Mouse (Mus musculus) kidney, adult 2 months (tissue): Measurements from ENCODE around the gene Ccdc85c. TPM values are rescaled to one million over a fixed set of nuclear protein-coding genes. Genes with fewer than 3 reads are reported as not detected.
A peak's percentile ranks its signal among the peaks of the same experiment; 100 is the strongest.

ENCODE experiments used
- DNase-seq: peaks from one replicate; pipeline ENCODE4 v3.0.0; 2021
- H3K27ac ChIP-seq: fragments of 200-500 bp; 2 replicates; pipeline ENCODE4 v1.5.1; 2012; ENCODE audit warnings: low read depth, low read length, control low read depth, inconsistent platforms; ENCODE audit not compliant: insufficient read depth
- H3K27me3 ChIP-seq: fragments of 200-500 bp; replicated peaks from 2 replicates; pipeline ENCODE4 v1.6.1; 2012; ENCODE audit warnings: mild to moderate bottlenecking, moderate library complexity, low read length, inconsistent platforms; ENCODE audit not compliant: control insufficient read depth, insufficient read depth
- H3K36me3 ChIP-seq: fragments of 200-500 bp; 2 replicates; pipeline ENCODE4 v1.6.1; 2012; ENCODE audit warnings: mild to moderate bottlenecking, moderate library complexity, low read length, inconsistent platforms; ENCODE audit not compliant: control insufficient read depth, insufficient read depth
- H3K4me1 ChIP-seq: fragments of 200-500 bp; 2 replicates; pipeline ENCODE4 v1.6.1; 2011; ENCODE audit warnings: low read length; ENCODE audit not compliant: control insufficient read depth, insufficient read depth
- H3K4me3 ChIP-seq: fragments of 200-500 bp; 2 replicates; pipeline ENCODE4 v1.5.1; 2011; ENCODE audit warnings: mild to moderate bottlenecking, low read depth, low read length, control low read depth; ENCODE audit not compliant: insufficient read depth
- CTCF ChIP-seq: fragments of 200-500 bp; conservative IDR thresholded peaks from 2 replicates; pipeline ENCODE4 v1.5.1; 2011; ENCODE audit warnings: low read depth, mild to moderate bottlenecking, control low read depth, low read length, moderate library complexity, mixed read lengths; ENCODE audit not compliant: insufficient read depth, insufficient read length
- POLR2A ChIP-seq: fragments of 200-500 bp; IDR thresholded peaks from one replicate; pipeline ENCODE4 v1.6.1; 2011; ENCODE audit warnings: low read depth, low read length, control low read depth
- WGBS: fragments of 180-500 bp; shearing (Covaris S2); methylation state at CpG from one replicate; pipeline ENCODE4 v1.1.7; 2018; 5-methylcytosine and 5-hydroxymethylcytosine counted together
- polyA plus RNA-seq: library from polyadenylated mRNA; depleted of rRNA; stranded (reverse); fragments of >200 nt; gene quantifications from 2 replicates; pipeline ENCODE4 v1.2.3, GENCODE M21; 2012

The Ccdc85c gene
- polyA plus RNA-seq, 1 experiment = 15.7 TPM

DNA sequence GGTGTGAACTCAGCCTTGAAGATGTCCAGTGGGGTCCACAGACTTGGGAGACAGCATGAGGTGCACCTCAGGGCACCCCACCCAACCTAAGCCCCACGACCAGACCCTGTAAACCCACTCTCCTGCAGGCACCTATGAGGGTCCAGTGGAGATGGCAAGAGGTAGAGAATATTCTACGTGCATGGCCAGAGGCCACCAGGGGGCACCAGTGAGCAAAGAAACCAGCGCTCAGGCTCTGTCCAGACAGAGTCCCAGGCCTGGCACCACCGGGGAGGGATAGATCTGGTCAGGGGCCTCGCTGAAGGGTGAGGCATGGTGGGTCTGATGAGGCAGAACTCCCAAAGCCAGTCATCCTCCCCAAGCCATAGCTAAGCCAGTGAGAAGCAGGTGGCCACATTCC is 68.6 kb downstream of the Ccdc85c start:
- no peak overlapping the region for H3K4me3 ChIP-seq
- WGBS = 13% methylated on average over 5 of the region's 5 CpGs

DNA sequence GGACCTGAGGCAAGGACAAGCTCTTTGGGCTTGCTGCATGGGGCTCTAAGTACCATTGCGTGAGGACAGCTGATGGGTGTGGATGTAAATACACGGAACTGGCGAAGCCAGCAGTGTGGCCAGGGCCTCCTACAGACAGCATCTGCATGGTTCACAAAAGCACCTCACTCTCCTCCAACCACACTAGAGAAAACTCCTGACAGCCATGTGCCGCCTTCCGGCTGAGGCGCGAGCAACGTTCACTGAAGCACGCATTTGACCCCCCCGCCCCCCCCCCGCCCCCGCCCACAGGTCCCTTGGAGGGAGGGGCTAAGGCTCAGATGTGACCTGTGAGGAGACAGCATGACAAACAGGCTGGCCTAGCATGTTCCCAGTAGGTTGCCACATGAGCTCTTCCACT is 70.2 kb downstream of the Ccdc85c start:
- no peak for TF ChIP-seq POLR2A
- TF ChIP-seq CTCF = no peak
- 64% methylated on average over 12 of the region's 12 CpGs for whole genome bisulfite sequencing
- no peaks in the 10 kb centered on the region for H3K27me3 ChIP-seq
- no peaks in the 10 kb centered on the region; the same call in 1 of the 2 replicates for H3K36me3 ChIP-seq
- no peak for DNase-seq
- no peak overlapping the region for H3K27ac ChIP-seq
- no peaks in the 10 kb centered on the region for H3K4me1 ChIP-seq
- no peak overlapping the region for H3K4me3 ChIP-seq

More for the DNA sequence above, 68.6 kb downstream of the Ccdc85c start:
- Histone ChIP-seq H3K4me1 (no peaks in the 10 kb centered on the region), H3K27ac (no peak overlapping the region), H3K36me3 (no peaks in the 10 kb centered on the region; the same call in 1 of the 2 replicates), H3K27me3 (no peaks in the 10 kb centered on the region)
- TF ChIP-seq POLR2A = no peak
- peak; percentile 79 for TF ChIP-seq CTCF
- DNase-seq = peak; percentile 71

DNA sequence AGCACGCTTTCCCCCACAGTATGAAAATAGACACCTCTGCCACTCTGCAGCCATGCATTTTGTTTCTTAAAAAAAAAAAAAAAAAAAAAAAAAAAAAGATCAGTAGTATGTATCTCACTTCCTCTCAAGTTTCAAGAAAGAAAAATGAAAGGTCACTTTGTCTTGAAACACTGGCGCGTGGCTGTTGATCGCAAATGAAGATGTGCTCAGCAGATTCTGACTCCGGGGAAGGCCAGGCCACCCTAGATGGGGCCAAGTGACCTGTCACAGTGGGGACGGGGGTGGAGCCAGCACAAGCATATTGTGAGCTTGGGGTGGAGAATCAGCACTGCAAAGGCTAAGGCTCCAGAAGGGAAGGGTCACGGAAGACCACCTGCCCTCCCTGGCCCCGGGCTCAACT is 71.3 kb downstream of the Ccdc85c start:
- DNase-seq = no peak
- Histone ChIP-seq H3K4me3 (no peak overlapping the region), H3K4me1 (no peaks in the 10 kb centered on the region), H3K27me3 (no peaks in the 10 kb centered on the region), H3K36me3 (no peaks in the 10 kb centered on the region; the same call in 1 of the 2 replicates), H3K27ac (no peak overlapping the region)
- WGBS = 63% methylated on average over 8 of the region's 8 CpGs
- TF ChIP-seq POLR2A (no peak), CTCF (no peak)

DNA sequence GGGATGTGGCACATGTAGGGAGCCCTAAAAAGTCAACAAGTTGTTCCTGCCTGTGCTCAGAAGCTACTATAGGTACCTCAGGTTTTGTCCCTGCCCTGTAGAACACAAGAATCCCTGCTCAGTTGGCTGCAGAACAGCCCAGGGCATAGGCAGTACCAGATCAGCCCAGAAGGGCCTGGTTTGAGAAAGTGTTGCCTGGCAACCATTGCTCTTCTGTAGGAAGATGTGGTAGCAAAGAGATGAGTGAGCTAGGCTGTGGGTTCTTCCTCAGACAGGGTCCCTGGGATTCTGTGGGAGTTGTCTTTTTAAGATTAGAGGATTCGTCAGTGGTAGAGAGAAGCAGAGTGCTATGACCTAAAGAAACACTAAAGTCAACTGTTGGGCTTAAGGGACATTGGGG is 75.1 kb downstream of the Ccdc85c start:
- no peak for DNase-seq
- WGBS = 92% methylated on average over 1 of the region's 1 CpGs

DNA sequence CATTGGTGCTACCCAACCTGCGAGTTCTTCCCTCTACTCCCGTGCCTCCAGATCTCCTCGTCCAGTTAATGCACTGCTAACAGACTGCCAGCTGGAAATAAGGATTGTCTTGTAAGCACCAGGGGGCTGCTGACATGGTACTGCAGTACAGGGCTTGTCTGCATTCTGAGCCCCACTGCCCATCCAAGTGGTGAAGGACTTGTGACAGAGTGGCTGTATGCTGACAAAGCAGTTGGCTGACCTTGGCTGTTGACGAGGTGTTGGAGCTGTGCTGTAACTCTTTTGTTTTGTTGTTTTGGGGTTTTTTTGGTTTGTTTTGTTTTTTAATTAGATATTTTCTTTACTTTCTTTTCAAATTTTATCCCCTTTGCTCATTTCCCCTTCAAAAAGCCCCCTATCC is 76.8 kb downstream of the Ccdc85c start:
- Histone ChIP-seq H3K4me1 (no peaks in the 10 kb centered on the region), H3K4me3 (no peak overlapping the region), H3K27ac (no peak overlapping the region), H3K27me3 (no peaks in the 10 kb centered on the region), H3K36me3 (peaks cover 7% of the 10 kb centered on the region)
- no peak for DNase-seq
- 83% methylated on average over 4 of the region's 4 CpGs for WGBS
- TF ChIP-seq POLR2A (no peak), CTCF (no peak)

More for the DNA sequence above, 75.1 kb downstream of the Ccdc85c start:
- H3K27ac ChIP-seq = no peak overlapping the region
- no peaks in the 10 kb centered on the region for H3K4me1 ChIP-seq
- no peaks in the 10 kb centered on the region for H3K27me3 ChIP-seq
- no peak for TF ChIP-seq CTCF
- TF ChIP-seq POLR2A = no peak
- no peak overlapping the region for H3K4me3 ChIP-seq
- peaks cover 5% of the 10 kb centered on the region for H3K36me3 ChIP-seq

DNA sequence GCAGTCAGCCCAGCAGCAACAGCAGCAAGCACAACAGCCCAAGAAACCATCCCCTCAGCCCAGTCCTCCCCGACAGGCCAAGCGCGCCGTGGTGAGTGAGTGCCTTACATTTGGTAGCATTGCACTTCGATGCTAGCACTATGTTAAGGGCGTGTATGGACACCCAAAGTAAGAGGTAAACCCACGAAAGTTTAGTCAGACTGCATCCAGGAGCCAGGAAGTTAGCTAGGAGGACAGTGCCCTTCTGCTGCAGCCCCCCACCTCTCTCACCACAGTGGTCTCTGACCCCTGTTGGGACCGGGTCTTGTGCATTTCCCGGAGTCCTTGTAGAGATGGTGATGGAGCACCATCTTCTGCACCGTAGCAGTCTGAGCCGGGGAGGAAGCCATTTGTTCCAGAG is 79.5 kb downstream of the Ccdc85c start:
- DNase-seq = no peak
- Histone ChIP-seq H3K27me3 (no peaks in the 10 kb centered on the region), H3K36me3 (peaks cover 7% of the 10 kb centered on the region), H3K4me3 (no peak overlapping the region), H3K4me1 (no peaks in the 10 kb centered on the region), H3K27ac (no peak overlapping the region)
- TF ChIP-seq CTCF (no peak), POLR2A (no peak)
- WGBS = 96% methylated on average over 11 of the region's 11 CpGs

DNA sequence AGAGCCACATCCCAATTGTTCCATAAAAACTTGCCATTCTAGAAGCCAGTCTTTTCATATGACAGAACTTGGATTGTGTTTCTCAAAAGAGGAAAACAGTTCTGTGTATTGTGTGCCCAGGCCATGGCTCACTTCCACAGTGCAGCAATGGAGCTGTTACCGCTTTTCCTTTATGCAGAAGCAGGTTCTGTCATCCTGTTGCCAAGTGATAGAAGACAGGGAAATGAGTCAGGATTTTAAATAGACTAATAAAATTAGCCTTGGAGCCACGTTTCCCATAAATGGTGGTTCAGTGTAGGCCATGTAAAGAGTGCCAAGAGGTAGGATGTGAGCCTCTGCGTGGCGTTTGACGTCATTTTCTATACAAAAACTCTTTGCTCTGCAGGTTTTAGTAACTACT is 81.3 kb downstream of the Ccdc85c start:
- TF ChIP-seq CTCF (no peak), POLR2A (no peak)
- DNase-seq = peak; percentile 48
- no peaks in the 10 kb centered on the region for H3K4me1 ChIP-seq
- 80% methylated on average over 5 of the region's 5 CpGs for WGBS
- H3K27me3 ChIP-seq = no peaks in the 10 kb centered on the region
- peaks cover 7% of the 10 kb centered on the region for H3K36me3 ChIP-seq
- no peak overlapping the region for H3K4me3 ChIP-seq
- H3K27ac ChIP-seq = peak overlapping the region; percentile 54; the same call in 1 of the 2 replicates
